Mouse (Mus musculus) heart, adult 2 months (tissue): ENCODE results near the gene Gm10271.

Experiments used
- CTCF ChIP-seq: fragments of 200-600 bp; IDR thresholded peaks from 2 replicates; pipeline ENCODE4 v1.8.1; 2022; ENCODE audit warnings: antibody characterized with exemption, mild to moderate bottlenecking, moderate library complexity
- EP300 ChIP-seq: fragments of 200-500 bp; IDR thresholded peaks from 2 replicates; pipeline ENCODE4 v1.6.1; 2011; ENCODE audit warnings: low read depth, low read length, control low read depth; ENCODE audit not compliant: insufficient read depth
- POLR2A ChIP-seq: fragments of 200-500 bp; IDR thresholded peaks from 2 replicates; pipeline ENCODE4 v1.6.1; 2011; ENCODE audit warnings: mild to moderate bottlenecking, low read depth, low read length, control low read depth; ENCODE audit not compliant: insufficient read depth

- no peak for TF ChIP-seq CTCF
- no peak for TF ChIP-seq POLR2A
- no peak for TF ChIP-seq EP300
These were observed 52.8 kb downstream of the Gm10271 start for GRCm38 (mm10) chr10:116919368-116920317.
